Mouse (Mus musculus) embryonic facial prominence, embryonic 15.5 days (tissue): ENCODE data around the gene Rnf130. TPM values are rescaled to one million over a fixed set of nuclear protein-coding genes. Genes with fewer than 3 reads are reported as not detected.
A peak's percentile ranks its signal among the peaks of the same experiment; 100 is the strongest.

Experiments used
- ATAC-seq: fragments of 200-750 bp; cut with Nextera tagmentation; 2 replicates; pipeline ENCODE4 v1.8.0; 2017; ENCODE audit warnings: low read depth, moderate TSS enrichment; ENCODE audit not compliant: insufficient number of reproducible peaks, low FRiP score, low TSS enrichment
- H3K27ac ChIP-seq: fragments of 300-500 bp; sonication (generic); replicated peaks from 2 replicates; pipeline ENCODE4 v1.5.1; 2015; ENCODE audit warnings: mild to moderate bottlenecking, inconsistent platforms
- H3K27me3 ChIP-seq: fragments of 300-500 bp; sonication (generic); 2 replicates; pipeline ENCODE4 v1.6.1; 2015; ENCODE audit warnings: inconsistent platforms
- H3K36me3 ChIP-seq: fragments of 300-500 bp; sonication (generic); 2 replicates; pipeline ENCODE4 v1.6.1; 2015; ENCODE audit warnings: mild to moderate bottlenecking, inconsistent platforms
- H3K4me1 ChIP-seq: fragments of 300-500 bp; sonication (generic); 2 replicates; pipeline ENCODE4 v1.6.1; 2015; ENCODE audit warnings: inconsistent platforms
- H3K4me2 ChIP-seq: fragments of 300-500 bp; sonication (generic); replicated peaks from 2 replicates; pipeline ENCODE4 v1.6.1; 2015; ENCODE audit warnings: mild to moderate bottlenecking, inconsistent platforms
- H3K4me3 ChIP-seq: fragments of 300-500 bp; sonication (generic); replicated peaks from 2 replicates; pipeline ENCODE4 v1.5.1; 2015; ENCODE audit warnings: mild to moderate bottlenecking, inconsistent platforms
- H3K9ac ChIP-seq: fragments of 300-500 bp; sonication (generic); 2 replicates; pipeline ENCODE4 v1.6.1; 2015; ENCODE audit warnings: inconsistent platforms
- H3K9me3 ChIP-seq: fragments of 300-500 bp; sonication (generic); replicated peaks from 2 replicates; pipeline ENCODE4 v1.6.1; 2016; ENCODE audit warnings: inconsistent platforms
- WGBS: fragments of 180-500 bp; shearing (Covaris S2); methylation state at CpG from one replicate; pipeline ENCODE4 v1.1.7; 2015; 5-methylcytosine and 5-hydroxymethylcytosine counted together
- polyA plus RNA-seq: library from polyadenylated mRNA; unstranded; fragments of >200 nt; fragmentation: Nextera tagmentation; extraction: Ambion mirVana; gene quantifications from 2 replicates; pipeline ENCODE4 v1.2.1, GENCODE M21; 2015

The Rnf130 gene
- polyA plus RNA-seq, 1 experiment from 2014 or later: 77.2 TPM

DNA sequence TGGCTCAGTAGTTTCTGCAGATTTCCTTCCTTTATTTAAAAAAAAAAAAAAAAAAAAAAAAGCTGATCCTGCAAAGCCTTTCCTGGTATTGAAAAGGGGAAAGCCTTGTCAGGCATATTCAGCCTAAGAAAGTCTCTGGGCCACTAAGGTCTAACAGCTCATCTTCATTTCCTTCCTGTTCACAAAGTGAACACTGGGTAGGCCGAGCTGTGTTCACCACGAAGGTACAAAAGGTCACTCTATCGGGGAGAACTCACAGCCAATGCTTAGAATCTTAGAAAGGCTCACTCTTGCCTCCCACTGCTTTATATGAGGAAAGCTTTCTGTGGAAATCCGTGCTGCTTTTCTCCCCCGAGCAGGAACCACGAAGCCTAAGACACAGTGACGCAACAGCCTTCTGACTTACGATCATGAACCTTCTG is 83.7 kb downstream of the Rnf130 start:
- H3K9me3 ChIP-seq: no peaks in the 10 kb centered on the region
- H3K4me1 ChIP-seq: no peaks in the 10 kb centered on the region
- no peak for ATAC-seq
- no peak overlapping the region for H3K9ac ChIP-seq
- H3K27me3 ChIP-seq: no peaks in the 10 kb centered on the region
- peaks cover 4% of the 10 kb centered on the region for H3K36me3 ChIP-seq
- no peak overlapping the region for H3K27ac ChIP-seq
- 74% methylated on average over 8 of the region's 8 CpGs for WGBS
- H3K4me2 ChIP-seq: no peak overlapping the region
- H3K4me3 ChIP-seq: no peak overlapping the region

DNA sequence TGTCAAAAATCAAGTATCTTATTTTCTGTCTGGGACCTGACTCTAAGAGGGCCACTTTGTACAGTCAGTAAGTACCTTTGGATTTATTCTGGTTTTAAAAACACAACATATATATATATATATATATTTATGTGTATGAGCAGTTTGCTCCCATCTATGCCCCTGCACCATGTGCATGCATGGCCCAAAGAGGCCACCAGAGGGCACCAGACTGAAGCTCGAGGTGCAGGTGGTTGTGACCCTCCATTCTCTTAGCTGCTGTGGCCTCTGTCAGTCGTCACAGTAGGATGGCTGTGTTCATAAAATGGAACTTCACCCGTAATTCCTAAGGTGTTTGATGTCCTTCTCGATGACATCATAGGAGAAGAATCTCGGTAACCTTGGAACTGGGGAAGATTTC is 89.2 kb downstream of the Rnf130 start:
- Histone ChIP-seq H3K36me3 (0 out of 2 replicates have a peak, but pooled peaks cover 3% of the 10 kb centered on the region), H3K27me3 (no peaks in the 10 kb centered on the region), H3K4me3 (no peak overlapping the region), H3K9me3 (no peaks in the 10 kb centered on the region), H3K9ac (no peak overlapping the region), H3K4me1 (no peaks in the 10 kb centered on the region), H3K4me2 (no peak overlapping the region), H3K27ac (no peak overlapping the region)
- ATAC-seq: 0 out of 2 replicates have a peak, but pooled peaks have one; percentile 70
- 18% methylated on average over 5 of the region's 5 CpGs for WGBS

DNA sequence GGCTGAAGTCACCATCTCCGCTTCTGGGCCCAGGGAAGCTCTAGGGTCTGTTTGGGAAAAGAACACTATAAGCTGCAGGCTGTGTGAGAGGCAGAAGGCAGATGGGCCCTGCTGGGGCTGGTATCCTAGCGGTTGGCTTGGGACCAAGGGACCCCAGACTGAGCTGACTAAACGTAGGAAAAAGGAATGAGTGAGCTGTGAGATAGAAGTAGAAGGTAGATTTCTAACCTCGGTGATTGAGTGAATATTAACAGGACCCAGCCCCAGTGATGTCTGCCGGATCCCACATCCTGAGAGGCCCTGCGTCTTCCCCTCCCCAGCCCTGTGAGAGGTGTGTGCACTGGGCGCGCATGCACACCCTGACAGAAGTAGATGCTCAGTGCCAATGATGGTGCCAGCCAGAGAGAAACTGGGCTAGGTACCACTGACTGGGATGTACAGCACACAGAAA is 97.5 kb downstream of the Rnf130 start:
- Histone ChIP-seq H3K9ac (no peak overlapping the region), H3K4me2 (no peak overlapping the region), H3K9me3 (no peaks in the 10 kb centered on the region), H3K4me3 (no peak overlapping the region), H3K27me3 (no peaks in the 10 kb centered on the region), H3K4me1 (no peaks in the 10 kb centered on the region), H3K27ac (no peak overlapping the region), H3K36me3 (peaks cover 10% of the 10 kb centered on the region; the same call in 1 of the 2 replicates)
- 88% methylated on average over 8 of the region's 8 CpGs for WGBS
- ATAC-seq: no peak

DNA sequence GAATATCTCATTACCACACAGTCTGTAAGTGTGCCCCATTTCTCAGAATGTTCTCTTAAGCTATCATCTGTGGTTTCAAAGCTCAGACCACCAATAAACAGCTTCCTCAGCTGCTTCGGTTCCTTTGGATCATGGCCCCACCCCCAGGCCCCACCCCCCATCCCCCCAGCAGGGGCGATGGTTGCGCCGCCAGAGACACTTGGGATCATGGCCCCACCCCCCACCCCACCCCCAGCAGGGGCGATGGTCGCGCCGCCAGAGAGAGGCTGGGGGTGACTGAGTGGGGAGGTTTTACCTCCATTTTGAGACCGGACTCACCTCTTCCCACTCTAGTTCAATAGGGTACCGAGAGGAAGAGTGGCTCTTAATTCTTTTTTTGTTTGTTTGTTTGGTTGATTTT is 102.6 kb downstream of the Rnf130 start:
- Histone ChIP-seq H3K4me1 (peaks cover 18% of the 10 kb centered on the region), H3K27ac (no peak overlapping the region), H3K4me3 (peak overlapping the region; percentile 12), H3K4me2 (peak overlapping the region; percentile 39), H3K9ac (no peak overlapping the region), H3K36me3 (no peaks in the 10 kb centered on the region), H3K9me3 (no peaks in the 10 kb centered on the region), H3K27me3 (no peaks in the 10 kb centered on the region)
- no peak for ATAC-seq
- 5% methylated on average over 10 of the region's 10 CpGs for WGBS

DNA sequence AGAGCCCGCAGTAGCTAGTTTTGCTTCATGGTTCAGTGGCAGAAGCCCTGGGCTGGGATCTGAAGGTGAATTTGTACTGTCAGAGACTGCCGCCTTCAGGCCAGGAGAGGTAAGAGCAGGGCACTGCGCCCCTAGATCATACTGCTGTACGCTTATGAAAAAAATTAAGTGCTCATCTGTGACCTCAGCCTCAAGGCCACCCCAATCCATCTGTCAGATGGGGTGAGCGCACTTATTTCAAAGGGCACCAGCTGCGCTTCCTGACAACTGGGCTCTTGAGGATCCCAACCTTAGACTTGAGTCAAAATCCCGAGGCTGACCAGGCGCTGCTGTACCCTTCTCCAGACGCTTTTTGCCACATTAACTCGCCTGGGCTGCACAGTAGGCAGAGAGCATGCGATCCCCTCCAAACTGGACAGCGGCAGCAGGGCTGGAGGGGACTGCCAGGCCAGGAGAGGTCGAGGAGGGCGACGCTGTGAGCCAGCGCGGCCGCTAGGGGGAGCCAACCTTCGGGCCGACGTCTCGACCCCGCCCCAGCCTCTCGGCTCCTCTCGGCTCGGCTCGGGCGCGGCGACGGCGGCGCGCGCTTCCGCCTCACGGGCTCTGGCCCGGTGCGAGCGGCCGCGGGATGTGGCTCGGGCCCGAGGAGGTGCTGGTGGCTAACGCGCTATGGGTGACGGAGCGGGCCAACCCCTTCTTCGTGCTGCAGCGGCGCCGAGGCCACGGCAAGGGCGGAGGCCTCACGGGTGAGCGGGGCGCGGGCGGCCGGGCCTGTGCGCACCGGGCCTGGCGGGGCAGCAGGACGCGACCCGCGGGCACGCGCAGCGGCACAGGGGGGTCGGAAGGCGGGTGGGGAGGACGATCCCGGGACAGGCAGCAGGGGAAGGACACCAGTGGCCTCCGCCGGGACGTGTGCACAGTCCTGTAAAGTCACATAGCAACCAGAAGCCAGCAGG is 105.9 kb downstream of the Rnf130 start, which contains the start of gene Tbc1d9b:
Gene Tbc1d9b (plus strand): TSS at position 586 of the 956 bp plus-strand sequence.
- Histone ChIP-seq H3K9me3 (no peaks in the 10 kb centered on the region), H3K27me3 (no peaks in the 10 kb centered on the region), H3K36me3 (peaks cover 10% of the 10 kb centered on the region), H3K4me2 (peak within 1 kb of the TSS; percentile 93), H3K4me3 (peak within 1 kb of the TSS; percentile 88), H3K4me1 (peaks cover 22% of the 10 kb centered on the region), H3K9ac (peak within 1 kb of the TSS; percentile 99), H3K27ac (peak within 1 kb of the TSS; percentile 87)
- under 1% methylated on average over 77 of the region's 77 CpGs for WGBS
- ATAC-seq: peak; percentile 90

DNA sequence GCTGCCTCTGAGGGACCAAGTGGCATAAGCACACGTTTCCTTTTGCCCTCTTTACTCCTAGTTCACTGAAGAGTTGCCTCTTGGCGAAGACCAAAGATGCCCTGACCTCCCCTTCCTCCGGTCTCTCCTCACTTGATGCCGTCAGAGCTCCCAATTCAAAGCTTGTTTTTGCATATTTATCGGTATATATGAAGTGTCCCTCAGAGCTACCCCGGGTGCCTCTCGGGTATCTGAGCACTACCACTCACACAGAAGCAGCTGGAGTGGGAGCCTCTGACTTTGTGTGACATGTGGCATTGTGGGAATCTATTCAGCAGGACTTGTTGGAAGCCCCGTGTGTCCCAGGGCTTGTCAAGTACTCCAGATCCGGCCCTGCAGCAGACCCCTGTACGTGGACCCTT is 106.7 kb downstream of the Rnf130 start:
- Histone ChIP-seq H3K36me3 (peaks cover 18% of the 10 kb centered on the region), H3K4me3 (peak overlapping the region; percentile 88), H3K4me2 (peak overlapping the region; percentile 93), H3K27ac (peak overlapping the region; percentile 87), H3K9me3 (no peaks in the 10 kb centered on the region), H3K27me3 (no peaks in the 10 kb centered on the region), H3K9ac (peak overlapping the region; percentile 99), H3K4me1 (peaks cover 22% of the 10 kb centered on the region)
- WGBS: 11% methylated on average over 10 of the region's 10 CpGs
- ATAC-seq: no peak

DNA sequence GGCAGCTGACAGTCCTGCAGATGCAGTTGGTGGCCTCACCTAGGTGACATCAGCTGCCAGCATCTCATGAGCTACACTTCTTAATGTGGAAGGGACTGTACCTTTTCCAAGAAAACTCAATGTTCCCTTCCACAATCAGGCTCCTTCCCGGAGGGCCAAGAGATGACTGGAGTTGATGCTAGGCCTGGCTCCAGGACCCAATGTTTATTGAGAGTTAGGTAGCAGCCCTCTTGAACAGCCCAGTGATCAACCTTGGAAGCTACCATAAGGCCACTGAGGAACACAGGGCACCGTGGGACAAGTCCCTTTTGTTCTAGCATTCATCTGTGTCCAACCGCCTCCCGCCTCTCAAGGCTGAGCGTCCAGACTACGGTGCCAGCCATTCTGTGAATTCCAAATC is 107.1 kb downstream of the Rnf130 start:
- 86% methylated on average over 6 of the region's 6 CpGs for WGBS
- no peak for ATAC-seq
- peaks cover 22% of the 10 kb centered on the region for H3K36me3 ChIP-seq

DNA sequence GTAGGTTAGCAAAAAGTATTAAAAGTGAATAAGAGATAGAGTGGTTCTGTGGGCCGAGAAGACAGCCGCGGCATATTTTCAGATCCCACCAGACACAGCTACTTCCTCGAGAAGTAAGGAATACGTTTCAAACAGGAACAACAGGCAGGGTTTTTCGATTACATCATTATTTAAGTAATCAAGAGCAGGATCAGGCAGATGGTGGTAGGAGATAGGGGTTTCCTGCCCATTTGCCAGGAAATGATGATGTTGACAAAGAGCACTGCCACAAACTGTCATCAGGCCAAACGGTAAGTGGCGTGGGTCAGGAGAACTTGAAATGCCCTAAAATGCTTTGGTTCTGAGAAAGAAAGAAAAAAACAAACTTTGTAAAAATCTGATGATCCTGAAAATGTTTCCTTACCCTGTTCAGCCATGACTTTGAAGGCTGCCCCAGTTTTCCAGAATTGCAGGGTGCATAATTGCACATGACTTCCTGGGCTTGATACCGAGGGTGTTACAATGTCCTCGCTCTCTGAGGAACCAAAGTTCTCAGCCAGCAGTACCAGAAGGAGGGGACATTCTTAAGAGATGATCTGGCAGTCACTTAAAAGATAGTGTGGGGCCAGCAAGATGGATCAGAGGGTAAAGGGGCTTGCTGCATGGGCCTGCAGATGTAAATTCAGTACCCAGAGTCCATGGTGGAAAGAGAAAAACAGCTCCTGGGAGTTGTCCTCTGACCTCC is 109.2 kb downstream of the Rnf130 start:
- no peak overlapping the region for H3K9ac ChIP-seq
- no peaks in the 10 kb centered on the region for H3K27me3 ChIP-seq
- H3K4me1 ChIP-seq: peaks cover 19% of the 10 kb centered on the region
- H3K4me3 ChIP-seq: no peak overlapping the region
- no peak overlapping the region; the same call in 1 of the 2 replicates for H3K27ac ChIP-seq
- H3K9me3 ChIP-seq: no peaks in the 10 kb centered on the region
- 58% methylated on average over 10 of the region's 10 CpGs for WGBS
- no peak overlapping the region for H3K4me2 ChIP-seq
- no peak for ATAC-seq
- peaks cover 41% of the 10 kb centered on the region for H3K36me3 ChIP-seq

More for the DNA sequence above, 107.1 kb downstream of the Rnf130 start:
- Histone ChIP-seq H3K27me3 (no peaks in the 10 kb centered on the region), H3K9ac (peak overlapping the region; percentile 99; the same call in 1 of the 2 replicates), H3K4me3 (peak overlapping the region; percentile 88), H3K4me1 (peaks cover 22% of the 10 kb centered on the region), H3K9me3 (no peaks in the 10 kb centered on the region), H3K4me2 (peak overlapping the region; percentile 93), H3K27ac (0 out of 2 replicates have a peak overlapping the region, but pooled peaks have one; percentile 87)

DNA sequence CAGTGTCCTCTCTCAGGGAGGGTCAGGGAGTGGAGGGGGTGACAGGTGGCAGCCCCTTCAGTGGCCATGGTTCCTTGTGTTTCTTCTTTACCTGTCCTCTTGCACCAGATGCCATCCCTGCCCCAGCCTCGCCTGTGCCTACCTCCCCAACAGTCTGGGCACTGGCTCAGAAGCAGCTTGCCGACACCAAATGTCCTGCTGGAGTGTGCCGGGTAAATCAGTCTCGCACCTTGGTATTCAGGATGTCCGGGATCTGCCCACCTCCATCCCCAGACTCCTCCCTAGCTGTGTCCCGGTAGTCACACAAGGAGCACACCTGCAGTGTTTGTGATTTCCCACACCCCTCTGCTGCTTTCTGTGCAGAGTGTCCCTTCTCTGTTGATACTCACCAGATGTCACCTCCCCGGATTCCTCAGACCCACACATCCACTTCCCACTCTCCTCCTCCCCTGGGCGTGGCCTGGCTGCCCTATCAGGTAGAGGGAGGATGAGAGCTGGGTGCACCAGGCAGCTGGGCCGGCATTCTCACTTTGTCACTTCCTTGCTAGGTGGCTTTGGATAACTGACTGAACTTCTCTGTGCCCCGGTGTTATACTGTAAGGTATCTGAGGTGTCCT is 113.2 kb downstream of the Rnf130 start:
- H3K4me1 ChIP-seq: peaks cover 4% of the 10 kb centered on the region; the same call in 1 of the 2 replicates
- no peaks in the 10 kb centered on the region for H3K9me3 ChIP-seq
- no peak overlapping the region for H3K27ac ChIP-seq
- WGBS: 69% methylated on average over 10 of the region's 10 CpGs
- peaks cover 78% of the 10 kb centered on the region for H3K36me3 ChIP-seq
- no peaks in the 10 kb centered on the region for H3K27me3 ChIP-seq
- H3K9ac ChIP-seq: no peak overlapping the region
- H3K4me3 ChIP-seq: no peak overlapping the region
- H3K4me2 ChIP-seq: no peak overlapping the region
- ATAC-seq: no peak

DNA sequence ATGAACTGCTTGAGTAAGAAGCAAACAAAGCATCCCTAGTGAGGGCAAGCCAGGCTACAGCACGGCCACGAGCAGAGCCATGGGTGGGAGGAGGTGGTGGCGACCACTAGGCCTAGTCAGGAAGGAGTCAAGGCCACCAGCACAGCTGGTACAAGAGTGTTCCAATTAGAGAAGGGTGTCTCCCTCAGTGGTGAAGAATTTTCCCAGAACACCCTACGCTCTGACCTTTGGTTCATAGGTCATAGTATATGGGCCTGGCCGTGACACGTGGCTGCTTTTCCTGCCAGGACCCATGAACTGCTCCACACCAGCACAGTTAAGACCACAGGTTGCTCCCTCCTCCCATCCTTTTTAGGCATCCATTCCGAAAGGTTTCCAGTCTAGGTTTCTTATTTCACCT is 114.4 kb downstream of the Rnf130 start:
- Histone ChIP-seq H3K36me3 (peaks cover 83% of the 10 kb centered on the region), H3K27ac (no peak overlapping the region), H3K9me3 (no peaks in the 10 kb centered on the region), H3K9ac (no peak overlapping the region), H3K4me1 (no peaks in the 10 kb centered on the region), H3K4me2 (no peak overlapping the region), H3K4me3 (no peak overlapping the region), H3K27me3 (no peaks in the 10 kb centered on the region)
- WGBS: 74% methylated on average over 7 of the region's 7 CpGs
- no peak for ATAC-seq

DNA sequence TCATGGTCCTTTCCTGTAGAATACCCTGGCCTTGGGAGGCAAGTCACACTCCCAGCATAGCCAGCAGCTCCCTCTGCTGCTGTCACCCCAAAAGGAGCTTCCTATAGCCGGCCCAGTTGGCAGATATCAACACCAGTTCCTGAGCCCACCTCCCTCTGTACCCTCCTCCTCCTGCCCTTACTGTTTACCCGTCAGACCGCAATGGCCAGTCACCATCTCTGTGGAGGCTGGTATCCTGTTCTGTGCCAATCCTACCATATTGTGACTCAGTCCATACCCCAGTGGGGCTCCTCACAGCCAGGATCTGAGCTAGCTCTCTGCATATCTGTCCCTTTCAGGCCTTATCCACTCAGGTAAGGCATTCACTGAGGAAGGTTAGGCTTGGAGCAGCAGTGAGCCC is 120.4 kb downstream of the Rnf130 start:
- Histone ChIP-seq H3K9ac (no peak overlapping the region), H3K4me3 (no peak overlapping the region), H3K27ac (no peak overlapping the region), H3K4me2 (no peak overlapping the region), H3K27me3 (no peaks in the 10 kb centered on the region), H3K36me3 (peaks cover 86% of the 10 kb centered on the region), H3K9me3 (no peaks in the 10 kb centered on the region), H3K4me1 (no peaks in the 10 kb centered on the region)
- no peak for ATAC-seq
- WGBS: 89% methylated on average over 3 of the region's 3 CpGs
